Mouse (Mus musculus) embryonic fibroblast, embryonic 13.5 days (primary cell): ENCODE results near the gene Galnt12.

ENCODE experiments used
- CTCF ChIP-seq: IDR thresholded peaks from 2 replicates; pipeline ENCODE4 v1.5.1; 2011; ENCODE audit warnings: mild to moderate bottlenecking, control low read depth, low read length, moderate library complexity, borderline replicate concordance; ENCODE audit not compliant: insufficient read depth
- POLR2A ChIP-seq: IDR thresholded peaks from 2 replicates; pipeline ENCODE4 v1.6.1; 2011; ENCODE audit warnings: low read depth, mild to moderate bottlenecking, control low read depth, low read length, moderate library complexity

DNA sequence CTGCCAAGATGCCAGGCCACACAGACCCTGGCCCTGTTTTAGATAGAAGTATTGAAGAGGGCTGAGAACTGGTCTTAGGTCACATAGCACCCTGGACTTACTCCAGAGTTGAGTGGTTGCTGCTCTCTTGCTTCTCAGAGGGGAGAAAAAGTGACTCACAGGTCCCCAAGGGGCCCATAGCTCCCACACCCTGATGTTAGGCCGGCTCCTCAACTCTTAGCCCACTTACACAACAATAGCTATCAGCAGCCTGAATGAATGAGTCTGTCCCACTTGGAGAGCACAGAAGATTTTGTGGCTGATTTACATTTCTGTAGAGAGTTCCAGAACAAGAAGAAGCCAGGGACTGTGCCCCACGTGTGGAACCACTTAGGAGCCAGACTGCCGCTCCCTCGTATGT lies 37.9 kb downstream of the Galnt12 start:
- TF ChIP-seq CTCF (no peak), POLR2A (no peak)
